Mouse (Mus musculus) lung, adult 2 months (tissue): ENCODE data around the gene Gm28047.

ENCODE experiments used
- CTCF ChIP-seq: fragments of 200-500 bp; IDR thresholded peaks from 2 replicates; pipeline ENCODE4 v1.5.1; 2011; ENCODE audit warnings: mild to moderate bottlenecking, low read length, control low read depth; ENCODE audit not compliant: insufficient read depth
- POLR2A ChIP-seq: fragments of 200-500 bp; IDR thresholded peaks from 2 replicates; pipeline ENCODE4 v1.6.1; 2011; ENCODE audit warnings: low read depth, mild to moderate bottlenecking, control low read depth, low read length, borderline replicate concordance; ENCODE audit errors: extremely low read depth

- TF ChIP-seq POLR2A, result no peak
- no peak for TF ChIP-seq CTCF
Measured at GRCm38 (mm10) chr15:102623121-102623520, 1.7 kb downstream of the Gm28047 start.
